Mouse (Mus musculus) lung, postnatal 0 days (tissue): ENCODE measurements around the gene Entpd1. TPM values are rescaled to one million over a fixed set of nuclear protein-coding genes. Genes with fewer than 3 reads are reported as not detected.

ENCODE experiments used
- ATAC-seq: fragments of 200-750 bp; cut with Nextera tagmentation; 2 replicates; pipeline ENCODE4 v1.8.0; 2017; ENCODE audit warnings: moderate library complexity
- DNase-seq: peaks from one replicate; pipeline ENCODE4 v3.0.0-alpha.2; 2016; ENCODE audit warnings: low spot score
- H3K27ac ChIP-seq: fragments of 300-500 bp; sonication (generic); 2 replicates; pipeline ENCODE4 v1.5.1; 2014; ENCODE audit warnings: antibody characterized with exemption, mild to moderate bottlenecking, low read length, mixed read lengths
- H3K27me3 ChIP-seq: fragments of 300-500 bp; sonication (generic); replicated peaks from 2 replicates; pipeline ENCODE4 v1.6.1; 2014; ENCODE audit warnings: low read length, mixed read lengths; ENCODE audit not compliant: insufficient read depth
- H3K36me3 ChIP-seq: fragments of 300-500 bp; sonication (generic); 2 replicates; pipeline ENCODE4 v1.6.1; 2014; ENCODE audit warnings: low read length, mixed read lengths; ENCODE audit not compliant: insufficient read depth
- H3K4me1 ChIP-seq: fragments of 300-500 bp; sonication (generic); 2 replicates; pipeline ENCODE4 v1.6.1; 2014; ENCODE audit warnings: antibody characterized with exemption, low read depth, low read length, mixed read lengths; ENCODE audit not compliant: insufficient read depth
- H3K4me2 ChIP-seq: fragments of 300-500 bp; sonication (generic); replicated peaks from 2 replicates; pipeline ENCODE4 v1.6.1; 2014; ENCODE audit warnings: low read depth, mild to moderate bottlenecking, low read length, moderate library complexity, mixed read lengths
- H3K4me3 ChIP-seq: fragments of 300-500 bp; sonication (generic); 2 replicates; pipeline ENCODE4 v1.5.1; 2014; ENCODE audit warnings: low read depth, low read length
- H3K9ac ChIP-seq: fragments of 300-500 bp; sonication (generic); replicated peaks from 2 replicates; pipeline ENCODE4 v1.6.1; 2014; ENCODE audit warnings: low read depth, mild to moderate bottlenecking
- H3K9me3 ChIP-seq: fragments of 300-500 bp; sonication (generic); 2 replicates; pipeline ENCODE4 v1.6.1; 2016; ENCODE audit warnings: low read length, mixed read lengths
- CTCF ChIP-seq: IDR thresholded peaks from 2 replicates; pipeline ENCODE4 v1.5.1; 2016; ENCODE audit warnings: antibody characterized with exemption, mild to moderate bottlenecking
- EP300 ChIP-seq: IDR thresholded peaks from 2 replicates; pipeline ENCODE4 v1.6.1; 2016; ENCODE audit warnings: antibody characterized with exemption, mild to moderate bottlenecking, control low read depth
- WGBS: fragments of 180-500 bp; shearing (Covaris S2); extraction: QIAGEN DNeasy Blood & Tissue Kit; methylation state at CpG from one replicate; pipeline ENCODE4 v1.1.7; 2014; 5-methylcytosine and 5-hydroxymethylcytosine counted together
- polyA plus RNA-seq: library from polyadenylated mRNA; unstranded; fragments of >200 nt; fragmentation: Nextera tagmentation; extraction: Ambion mirVana; gene quantifications from 2 replicates; pipeline ENCODE4 v1.2.1, GENCODE M21; 2015

Gene Entpd1
- polyA plus RNA-seq, 1 experiment from 2014 or later: 32.2 TPM

DNA sequence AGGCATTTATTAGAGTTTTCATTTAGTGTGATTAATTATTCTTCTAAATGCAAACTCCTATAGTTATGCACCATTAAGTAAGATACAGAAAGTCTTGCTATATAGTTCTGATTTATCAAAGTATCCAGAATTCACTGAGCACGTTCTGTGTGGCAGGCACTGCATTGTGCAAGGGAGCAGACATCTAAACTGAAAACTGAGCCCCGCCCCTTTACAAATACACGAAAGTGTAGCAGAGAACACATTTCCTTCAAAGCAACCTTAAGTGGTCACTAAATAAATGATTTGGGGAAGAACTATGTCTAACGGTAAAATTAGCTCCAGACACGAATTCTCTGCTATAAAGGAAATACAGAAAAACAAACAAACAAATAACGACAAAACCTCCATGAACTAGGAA lies 46.1 kb downstream of the Entpd1 start:
- WGBS: 34% methylated on average over 6 of the region's 6 CpGs
- Histone ChIP-seq H3K9ac (no peak overlapping the region), H3K27me3 (no peaks in the 10 kb centered on the region), H3K4me2 (0 out of 2 replicates have a peak overlapping the region, but pooled peaks have one; percentile 60), H3K4me3 (no peak overlapping the region), H3K4me1 (peaks cover 7% of the 10 kb centered on the region; the same call in 1 of the 2 replicates), H3K9me3 (no peaks in the 10 kb centered on the region), H3K27ac (peak overlapping the region; percentile 34; the same call in 1 of the 2 replicates), H3K36me3 (no peaks in the 10 kb centered on the region)
- ATAC-seq (peak; percentile 37; the same call in 1 of the 2 replicates), DNase-seq (peak; percentile 54)
- TF ChIP-seq CTCF (no peak), EP300 (no peak)

DNA sequence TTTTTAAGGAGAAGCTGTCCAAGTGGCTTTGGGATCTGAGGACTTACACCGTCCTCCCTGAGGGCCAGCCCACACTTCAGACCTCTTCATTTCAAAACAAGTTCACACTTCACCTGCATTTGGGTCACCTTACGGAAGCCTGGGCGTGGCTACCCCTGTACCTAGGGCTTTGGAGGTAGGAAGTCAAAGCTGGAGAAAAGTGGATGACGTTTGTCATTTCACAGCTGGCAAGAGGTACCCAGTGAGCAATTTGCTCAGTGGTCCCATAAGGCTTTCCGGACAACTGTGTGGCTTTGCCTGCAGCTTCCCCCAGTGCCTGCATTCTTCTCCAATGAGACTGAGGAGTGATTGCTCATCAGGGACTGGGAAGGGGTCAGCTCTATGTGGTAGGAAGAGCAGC lies 46.8 kb downstream of the Entpd1 start:
- H3K9me3 ChIP-seq: no peaks in the 10 kb centered on the region
- peaks cover 12% of the 10 kb centered on the region; the same call in 1 of the 2 replicates for H3K4me1 ChIP-seq
- DNase-seq (peak; percentile 88), ATAC-seq (peak; percentile 91)
- WGBS: 41% methylated on average over 5 of the region's 5 CpGs
- no peak overlapping the region for H3K4me3 ChIP-seq
- peak overlapping the region; percentile 34 for H3K27ac ChIP-seq
- H3K27me3 ChIP-seq: no peaks in the 10 kb centered on the region
- no peaks in the 10 kb centered on the region for H3K36me3 ChIP-seq
- H3K9ac ChIP-seq: no peak overlapping the region
- no peak for TF ChIP-seq CTCF
- no peak; the same call in 1 of the 2 replicates for TF ChIP-seq EP300
- peak overlapping the region; percentile 60 for H3K4me2 ChIP-seq

DNA sequence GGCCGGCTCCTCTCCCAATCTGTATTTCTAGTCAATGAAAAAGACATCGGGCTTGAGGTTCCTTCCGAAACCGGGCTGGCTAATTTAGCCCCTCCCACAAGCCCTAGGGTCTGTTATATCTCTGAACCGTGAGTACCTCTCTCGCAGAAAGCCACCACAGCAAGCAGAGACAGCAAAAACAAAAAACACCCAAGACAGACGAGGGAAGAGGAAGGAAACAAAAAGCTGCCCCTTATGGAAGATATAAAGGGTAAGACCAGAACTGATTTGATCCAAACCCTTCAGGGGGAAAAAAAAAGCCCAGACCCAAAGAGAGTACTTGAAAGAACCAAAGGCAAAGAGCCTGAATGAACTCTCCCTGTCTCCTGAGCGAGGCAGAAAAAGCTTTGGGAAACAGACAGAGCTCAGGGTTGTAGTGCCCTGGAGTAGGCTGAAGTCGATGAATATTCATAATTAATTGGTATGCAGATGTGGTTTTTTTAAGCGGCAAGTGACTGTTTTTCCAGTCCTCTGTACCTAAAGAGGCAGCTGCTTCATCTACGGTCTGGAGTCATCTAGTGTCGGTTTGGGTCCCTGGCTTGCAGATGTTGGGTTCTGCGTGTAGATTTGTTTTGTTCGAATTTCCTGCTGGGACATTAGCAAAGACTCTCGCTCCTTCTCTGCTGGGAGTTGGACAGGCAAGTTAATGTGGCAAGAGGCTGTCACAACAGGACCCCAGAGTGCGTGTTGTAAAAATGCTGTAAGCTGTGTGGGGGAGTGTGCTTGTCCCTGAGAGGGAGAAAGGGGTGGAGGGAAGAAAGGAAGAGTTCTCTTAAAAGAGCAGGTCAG lies 47.7 kb downstream of the Entpd1 start:
- Histone ChIP-seq H3K4me1 (peaks cover 12% of the 10 kb centered on the region; the same call in 1 of the 2 replicates), H3K4me2 (peak overlapping the region; percentile 60), H3K9ac (peak overlapping the region; percentile 43), H3K27ac (peak overlapping the region; percentile 82), H3K36me3 (no peaks in the 10 kb centered on the region), H3K4me3 (peak overlapping the region; percentile 39), H3K9me3 (no peaks in the 10 kb centered on the region), H3K27me3 (no peaks in the 10 kb centered on the region)
- ATAC-seq: peak; percentile 46
- WGBS: 3% methylated on average over 16 of the region's 16 CpGs
- TF ChIP-seq CTCF (peak; percentile 17; the same call in 1 of the 2 replicates), EP300 (no peak)
- peak; percentile 80 for DNase-seq

DNA sequence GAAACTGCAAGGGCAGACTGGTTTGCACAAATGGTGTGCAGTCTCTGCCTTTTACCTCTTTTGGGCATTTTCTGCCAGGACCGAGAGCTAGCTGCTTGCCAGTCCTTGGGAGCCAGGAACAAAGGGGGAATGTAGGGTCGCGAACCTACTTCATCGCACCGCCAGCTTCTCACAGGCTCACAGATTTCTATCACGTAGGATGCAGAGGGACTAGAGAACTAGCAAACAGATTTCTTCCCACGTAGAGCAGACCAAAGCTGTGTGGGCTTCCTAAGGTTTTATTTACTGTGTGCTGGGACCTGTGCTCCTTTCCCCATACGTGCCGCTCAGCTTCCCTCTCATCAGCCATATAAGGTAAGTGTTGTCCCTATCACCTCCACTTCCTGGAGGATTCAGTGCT lies 48.3 kb downstream of the Entpd1 start:
- no peak for ATAC-seq
- WGBS: 16% methylated on average over 9 of the region's 9 CpGs
- no peak for DNase-seq

DNA sequence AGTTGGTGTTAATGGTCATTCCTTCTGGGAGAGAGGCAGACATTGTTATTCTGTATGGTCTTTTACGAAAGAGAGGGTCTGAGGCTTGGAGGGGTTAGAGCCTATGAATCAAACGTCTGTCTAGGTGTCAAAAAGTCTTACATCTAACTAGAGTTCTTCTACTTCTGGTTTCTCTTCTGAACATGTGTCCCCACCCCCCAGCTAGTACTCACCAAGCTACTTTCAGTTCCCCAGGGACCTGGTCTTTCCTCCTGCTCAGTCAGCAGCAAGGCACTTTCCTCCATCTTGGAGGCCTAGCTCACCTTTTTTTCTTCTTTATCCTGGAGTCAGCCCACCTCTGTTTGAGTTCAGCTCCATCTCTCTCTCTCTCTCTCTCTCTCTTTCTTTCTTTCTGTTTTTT lies 48.9 kb downstream of the Entpd1 start:
- no peak overlapping the region; the same call in 1 of the 2 replicates for H3K9ac ChIP-seq
- 75% methylated on average over 2 of the region's 2 CpGs for WGBS
- H3K36me3 ChIP-seq: no peaks in the 10 kb centered on the region
- DNase-seq: peak; percentile 62
- peaks cover 12% of the 10 kb centered on the region for H3K4me1 ChIP-seq
- H3K4me2 ChIP-seq: peak overlapping the region; percentile 60
- H3K27me3 ChIP-seq: no peaks in the 10 kb centered on the region
- H3K27ac ChIP-seq: peak overlapping the region; percentile 82
- ATAC-seq: no peak
- H3K4me3 ChIP-seq: peak overlapping the region; percentile 39
- no peaks in the 10 kb centered on the region for H3K9me3 ChIP-seq
- TF ChIP-seq CTCF: no peak
- TF ChIP-seq EP300: no peak

More for the DNA sequence above, 48.3 kb downstream of the Entpd1 start:
- TF ChIP-seq EP300 (no peak), CTCF (no peak)
- peak overlapping the region; percentile 60 for H3K4me2 ChIP-seq
- no peaks in the 10 kb centered on the region for H3K36me3 ChIP-seq
- peak overlapping the region; percentile 39 for H3K4me3 ChIP-seq
- H3K27ac ChIP-seq: peak overlapping the region; percentile 82
- no peaks in the 10 kb centered on the region for H3K9me3 ChIP-seq
- H3K9ac ChIP-seq: peak overlapping the region; percentile 43
- no peaks in the 10 kb centered on the region for H3K27me3 ChIP-seq
- H3K4me1 ChIP-seq: peaks cover 12% of the 10 kb centered on the region

DNA sequence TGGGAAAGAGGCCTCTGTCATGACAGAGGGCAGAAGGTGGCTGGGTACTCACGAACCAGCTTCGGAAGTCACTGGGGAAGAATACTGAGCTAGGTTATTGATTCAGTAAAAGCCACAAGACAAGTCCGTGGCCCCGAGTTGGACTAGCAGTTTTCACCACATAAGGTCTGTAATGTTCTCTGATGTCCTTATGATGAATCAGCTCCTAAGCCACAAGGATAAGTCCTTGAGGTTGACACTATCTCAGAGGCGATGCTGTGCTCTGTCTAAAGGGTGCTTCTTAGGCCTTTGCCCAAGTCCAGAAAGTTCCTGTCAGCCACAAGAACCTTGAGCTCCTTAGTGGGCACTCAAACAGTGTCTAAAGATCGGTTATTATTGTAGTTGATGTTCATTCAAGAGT lies 49.7 kb downstream of the Entpd1 start:
- ATAC-seq: no peak

More for the DNA sequence above, 49.7 kb downstream of the Entpd1 start:
- Histone ChIP-seq H3K4me1 (peaks cover 12% of the 10 kb centered on the region), H3K27ac (0 out of 2 replicates have a peak overlapping the region, but pooled peaks have one; percentile 11), H3K9me3 (no peaks in the 10 kb centered on the region), H3K36me3 (no peaks in the 10 kb centered on the region), H3K27me3 (no peaks in the 10 kb centered on the region), H3K9ac (no peak overlapping the region), H3K4me2 (peak overlapping the region; percentile 60), H3K4me3 (no peak overlapping the region)
- DNase-seq: no peak
- WGBS: 76% methylated on average over 6 of the region's 6 CpGs
- no peak for TF ChIP-seq CTCF
- no peak for TF ChIP-seq EP300
